Mouse (Mus musculus) CD4-positive, CD25-positive, alpha-beta regulatory T cell, adult 2 months (primary cell): ENCODE measurements around the gene Kansl1.

Source experiments
- DNase-seq: peaks from one replicate; pipeline ENCODE4 v3.0.0-alpha.2; 2012; ENCODE audit warnings: low read depth, low spot score

The Kansl1 gene

DNA sequence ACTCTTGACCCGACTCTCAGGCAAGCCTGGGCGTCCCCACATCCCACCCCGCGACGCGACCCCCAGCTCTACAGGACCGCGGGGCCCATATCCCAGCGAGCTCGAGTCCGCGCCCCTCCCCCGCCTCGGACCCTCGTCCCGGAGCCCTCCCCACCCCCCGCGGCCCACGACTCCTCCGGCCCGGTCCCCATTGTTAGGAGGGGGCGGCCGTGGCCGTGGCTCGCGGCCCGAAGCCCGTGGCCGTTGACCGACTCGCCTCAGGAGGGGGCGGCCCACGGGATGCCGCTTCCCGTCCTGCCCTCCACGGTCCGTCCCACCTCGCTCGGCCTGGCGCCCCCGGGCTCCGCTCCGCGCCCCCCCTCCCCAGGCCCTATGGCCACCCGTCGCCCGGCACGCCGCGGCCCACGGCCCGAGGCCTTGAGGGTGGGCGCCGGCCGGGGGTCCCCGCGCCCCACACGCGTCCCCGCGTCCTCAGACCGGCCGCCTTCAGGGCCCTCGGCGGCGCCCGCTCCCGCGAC lies at the start of gene Kansl1:
Gene Kansl1 (minus strand): TSS at position 111 of the 518 bp plus-strand sequence.
- DNase-seq, result peak; percentile 49

DNA sequence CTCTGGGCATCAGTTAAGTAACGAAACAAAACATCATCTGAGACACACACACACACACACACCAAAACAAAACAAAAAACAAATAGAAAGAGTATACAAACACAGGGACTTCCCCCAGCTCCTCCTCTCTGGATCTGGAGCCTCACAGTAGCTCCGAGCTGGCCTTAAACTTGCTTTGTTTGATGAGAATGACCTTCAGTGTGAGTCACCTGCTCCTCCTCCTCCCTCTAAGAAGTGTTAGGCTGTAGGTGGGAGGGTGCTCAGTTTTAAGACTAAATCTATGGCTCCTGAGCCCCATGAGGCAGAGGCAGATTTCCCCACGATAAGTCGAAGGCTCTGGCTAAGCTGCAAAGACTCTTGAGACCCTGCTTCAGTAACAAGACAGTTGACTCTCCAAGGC lies 43.8 kb upstream of the Kansl1 start:
- DNase-seq, result peak; percentile 4

DNA sequence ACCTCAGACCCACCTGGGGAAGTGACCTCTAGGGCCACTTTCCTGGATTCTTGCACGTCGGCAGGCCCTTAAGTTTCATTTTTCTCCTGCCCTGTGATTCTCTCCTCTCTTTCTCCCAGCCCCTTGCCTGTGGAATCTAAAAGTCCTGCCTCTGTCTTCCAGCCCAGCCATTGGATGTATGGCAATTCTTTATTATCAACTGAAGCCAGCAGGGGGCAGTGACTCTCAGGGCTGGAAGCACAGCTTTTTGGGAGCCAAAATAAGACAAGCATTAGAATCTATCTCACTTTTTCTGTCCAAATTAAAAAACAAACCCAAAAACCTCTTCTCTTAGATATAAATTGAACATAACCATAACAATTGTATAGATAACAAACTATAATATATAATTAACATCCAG lies 41.9 kb upstream of the Kansl1 start:
- peak; percentile 66 for DNase-seq

- DNase-seq, result no peak
Observed at GRCm38 (mm10) chr11:104508455-104508854, 39.8 kb upstream of the Kansl1 start.

GRCm38 (mm10) chr11:104488292-104488691 lies 19.6 kb upstream of the Kansl1 start:
- DNase-seq, result no peak

GRCm38 (mm10) chr11:104481971-104482370 lies 13.3 kb upstream of the Kansl1 start:
- no peak for DNase-seq

- DNase-seq, result no peak
Observed at GRCm38 (mm10) chr11:104479505-104479904, 10.8 kb upstream of the Kansl1 start.

DNA sequence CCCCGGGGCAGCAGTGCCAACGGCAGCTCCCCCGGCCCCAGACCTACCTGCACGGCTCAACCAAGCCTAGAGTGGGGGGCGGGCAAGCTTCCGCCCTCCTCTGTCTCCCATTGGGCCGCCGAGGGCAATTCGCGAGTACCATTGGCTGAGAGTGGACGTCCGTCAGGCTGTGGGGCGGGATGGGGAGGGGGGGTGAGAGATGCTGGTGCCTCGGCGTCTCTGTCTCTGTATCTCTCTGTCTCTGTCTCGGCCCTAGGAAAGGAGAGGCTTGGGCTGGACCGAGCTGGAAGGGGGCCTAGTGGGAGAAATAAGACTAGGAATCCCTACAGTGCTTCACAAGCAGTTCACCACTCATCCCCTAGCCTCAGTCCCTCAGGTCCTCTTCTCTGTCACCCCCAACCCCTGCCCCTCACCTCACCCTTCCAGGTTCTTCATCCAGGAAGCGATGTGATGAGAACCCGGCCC lies 742 bp upstream of the Kansl1 start:
- peak; percentile 95 for DNase-seq

- DNase-seq, result no peak
Observed at GRCm38 (mm10) chr11:104467698-104468097, 963 bp downstream of the Kansl1 start.

DNA sequence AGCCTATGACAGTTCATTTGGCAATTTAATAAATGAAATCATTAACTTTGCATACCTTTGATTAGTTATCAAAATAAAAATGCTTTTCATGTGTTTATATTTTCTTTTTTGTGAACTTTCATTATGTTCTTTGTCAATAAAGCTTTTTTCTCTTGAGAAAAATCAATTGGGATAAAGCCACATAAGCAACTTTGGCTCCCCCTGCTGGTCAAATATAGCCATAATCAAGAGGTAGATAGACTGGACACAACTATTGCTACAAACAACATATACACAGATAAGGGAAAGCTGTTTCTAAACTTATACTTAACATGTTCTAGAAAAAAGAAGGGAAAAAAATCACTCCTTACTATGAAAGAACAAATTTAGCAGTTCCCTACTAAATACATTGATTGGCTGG lies 7.1 kb downstream of the Kansl1 start:
- peak; percentile 89 for DNase-seq

GRCm38 (mm10) chr11:104459671-104460070 lies 9.0 kb downstream of the Kansl1 start:
- no peak for DNase-seq

- no peak for DNase-seq
Observed at GRCm38 (mm10) chr11:104458507-104458906, 10.2 kb downstream of the Kansl1 start.

DNA sequence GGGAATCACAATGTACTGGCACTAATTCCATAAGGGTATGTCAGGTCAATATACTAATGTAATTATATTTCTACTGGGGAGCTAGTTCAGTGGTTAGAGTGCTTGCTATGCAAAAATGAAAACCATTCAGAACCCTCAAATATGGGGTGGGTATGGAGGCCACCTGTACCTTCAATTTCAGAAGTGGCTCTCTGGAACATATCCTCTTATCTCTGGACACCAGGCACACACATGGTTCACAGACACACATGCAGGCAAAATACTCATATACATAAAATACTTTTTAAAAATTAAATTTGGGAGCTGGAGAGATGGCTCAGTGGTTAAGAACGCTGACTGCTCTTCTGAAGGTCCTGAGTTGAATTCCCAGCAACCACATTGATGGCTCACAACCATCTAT lies 16.0 kb downstream of the Kansl1 start:
- DNase-seq, result no peak

GRCm38 (mm10) chr11:104451239-104451638 lies 17.4 kb downstream of the Kansl1 start:
- DNase-seq, result peak; percentile 64

DNA sequence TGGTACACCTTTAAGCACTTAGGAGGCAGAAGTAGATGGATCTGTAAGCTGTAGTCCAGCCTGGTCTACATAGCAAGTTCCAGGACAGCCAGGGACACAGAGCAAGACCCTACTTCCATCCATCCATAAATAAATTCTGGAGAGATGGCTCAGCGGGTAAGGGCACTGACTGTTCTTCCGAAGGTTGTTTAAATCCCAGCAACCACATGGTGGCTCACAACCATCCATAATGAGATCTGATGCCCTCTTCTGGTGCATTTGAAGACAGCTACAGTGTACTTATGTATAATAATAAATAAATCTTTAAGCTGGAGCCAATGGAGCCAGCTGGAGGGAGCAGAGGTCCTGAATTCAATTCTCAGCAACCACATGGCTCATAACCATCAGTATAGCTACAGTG lies 20.2 kb downstream of the Kansl1 start:
- DNase-seq, result peak; percentile 48

DNA sequence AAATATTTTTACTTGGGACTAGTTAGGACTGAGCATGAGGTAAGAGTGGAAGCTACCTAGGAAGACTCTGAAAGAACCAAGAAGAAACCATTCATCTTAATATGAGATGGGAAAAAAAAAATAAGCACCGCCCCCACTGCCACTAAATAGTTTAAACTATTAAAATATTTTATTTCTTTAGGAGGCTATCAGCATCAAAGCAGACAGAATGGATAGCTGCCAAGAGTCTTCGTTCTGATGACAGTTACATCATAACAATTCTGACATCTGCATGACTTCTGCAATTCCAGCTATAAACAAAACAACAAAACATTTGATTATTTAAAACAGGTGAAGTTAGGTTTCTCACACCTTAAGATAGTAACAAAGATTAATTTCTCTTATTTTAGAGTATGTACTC lies 23.1 kb downstream of the Kansl1 start:
- DNase-seq, result no peak

DNA sequence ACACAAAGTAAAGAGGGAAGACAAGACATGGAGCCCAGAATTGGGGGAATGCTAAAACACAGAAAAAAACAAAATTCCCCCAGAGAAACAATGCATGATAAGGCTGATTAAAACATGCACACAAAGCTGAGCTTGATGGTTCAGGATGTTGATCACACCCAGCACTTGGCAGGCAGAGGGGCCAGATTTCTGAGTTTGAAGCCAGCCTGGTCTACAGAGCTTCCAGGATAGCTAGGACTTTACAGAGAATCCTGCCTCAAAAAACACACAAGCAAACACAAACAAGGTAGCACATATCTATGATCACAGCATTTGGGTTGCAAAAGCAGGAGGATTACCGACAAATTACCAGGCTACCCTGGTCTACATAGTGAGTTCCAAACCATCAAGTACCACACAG lies 23.6 kb downstream of the Kansl1 start:
- no peak for DNase-seq

GRCm38 (mm10) chr11:104443359-104443758 lies 25.3 kb downstream of the Kansl1 start:
- peak; percentile 62 for DNase-seq

- peak; percentile 95 for DNase-seq
Observed at GRCm38 (mm10) chr11:104442333-104443136, 26.1 kb downstream of the Kansl1 start.

- DNase-seq, result peak; percentile 75
Observed at GRCm38 (mm10) chr11:104441475-104442332, 27.0 kb downstream of the Kansl1 start.

DNA sequence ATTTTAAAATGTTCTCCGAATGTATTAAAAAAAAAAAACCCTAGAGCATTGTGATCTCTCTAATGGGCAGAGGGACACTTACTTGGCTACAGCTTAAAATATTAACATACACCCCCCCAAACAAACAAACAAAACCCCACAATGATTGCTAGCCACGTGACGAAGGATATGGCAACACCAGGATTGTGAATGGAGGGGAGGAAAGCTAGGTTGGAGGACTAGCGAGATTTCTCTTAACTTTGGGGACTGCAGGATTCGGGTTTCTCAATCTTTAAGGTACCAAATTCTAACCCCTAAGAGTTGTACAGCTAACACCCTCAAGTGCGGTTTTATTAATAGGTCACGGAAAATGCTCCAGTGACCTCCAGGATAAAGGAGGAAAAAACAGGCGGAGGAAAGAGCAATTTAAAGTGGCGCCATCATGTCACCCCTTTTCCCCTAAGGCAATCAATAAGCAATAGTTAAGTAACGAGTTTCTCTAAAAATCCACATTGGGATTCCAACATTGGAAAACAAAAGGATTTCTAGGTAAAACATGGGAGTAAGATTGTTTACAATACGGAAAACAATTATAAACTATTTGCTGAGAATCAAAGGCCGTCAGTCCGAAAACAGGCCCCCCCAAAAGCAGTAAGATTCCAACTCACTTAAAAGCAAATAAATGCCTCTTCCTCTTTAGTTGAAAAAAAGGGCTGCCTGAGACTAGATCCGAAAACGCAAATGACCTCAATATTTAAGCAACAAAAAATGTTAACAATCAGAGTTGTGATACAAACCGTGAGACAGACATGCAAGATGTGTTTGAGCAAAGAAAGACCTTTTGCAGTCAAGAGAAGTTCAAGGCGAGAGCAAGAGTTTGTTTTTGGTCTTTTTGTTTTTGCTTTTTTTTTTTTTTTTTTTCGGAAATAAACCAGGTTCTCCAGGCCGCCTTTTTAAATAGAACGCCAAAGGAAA lies 27.9 kb downstream of the Kansl1 start:
- DNase-seq, result no peak
